Mouse (Mus musculus): ENCODE data around the gene Frrs1. TPM values are rescaled to one million over a fixed set of nuclear protein-coding genes. Genes with fewer than 3 reads are reported as not detected.

The Frrs1 gene
- total and polyA plus RNA-seq, 2 experiments from 2014 or later = 3.8 to 7.0 TPM

DNA sequence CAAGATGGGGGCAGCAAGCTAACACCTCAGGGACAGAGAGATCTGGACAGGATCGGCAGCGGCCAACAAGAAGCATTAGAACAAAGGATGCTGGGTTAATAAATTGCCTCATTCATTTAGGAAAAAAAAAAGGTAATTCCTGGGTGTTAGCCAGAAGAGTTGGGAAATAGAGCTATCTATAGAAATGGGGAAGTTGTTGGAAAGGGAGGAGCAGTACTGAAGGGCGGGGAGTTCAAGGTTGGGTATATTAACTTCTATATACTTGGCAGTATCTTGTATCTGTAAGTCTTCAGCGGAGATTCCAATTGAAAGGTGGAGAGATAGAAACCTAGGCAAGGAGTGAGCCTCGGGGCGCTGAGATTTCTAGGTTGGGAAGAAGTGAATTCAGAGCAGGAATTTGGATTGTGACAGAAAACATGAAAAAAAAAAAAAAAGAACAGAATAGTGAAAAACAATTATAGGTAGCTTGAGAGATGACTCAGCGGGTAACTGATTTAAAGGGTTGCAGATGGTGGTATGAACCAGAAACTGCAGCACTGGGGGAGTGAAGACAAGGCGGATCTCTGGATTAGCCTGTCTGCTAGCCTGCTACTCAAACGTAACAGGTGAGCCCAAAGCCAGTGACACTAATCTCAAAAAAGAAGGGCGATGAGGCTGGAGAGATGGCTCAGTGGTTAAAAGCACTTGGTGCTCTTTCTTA is 14.2 kb upstream of the Frrs1 start:
- TF ChIP-seq CTCF (IDR thresholded peaks at IDR 0.05) = no peak
- H3K36me3 ChIP-seq (ENCODE audit: insufficient read depth, low read length) = no peaks in the 10 kb centered on the region
- no peaks in the 10 kb centered on the region for H3K4me1 ChIP-seq (ENCODE audit: insufficient read depth, low read length)
- no peak overlapping the region for H3K27ac ChIP-seq (ENCODE audit: low read depth, low read length)
- H3K9ac ChIP-seq (replicated peaks; ENCODE audit: low read length, poor library complexity, severe bottlenecking) = no peak overlapping the region
- H3K4me3 ChIP-seq (ENCODE audit: low read depth, low read length) = no peak overlapping the region
- no peaks in the 10 kb centered on the region for H3K27me3 ChIP-seq (ENCODE audit: insufficient read depth, low read length)
- DNase-seq (ENCODE audit: low spot score) (no peak), ATAC-seq (ENCODE audit: low FRiP score) (no peak)
- WGBS = 89% methylated on average over 10 of the region's 10 CpGs
- H3K4me2 ChIP-seq (ENCODE audit: low read depth, low read length, poor library complexity, severe bottlenecking) = no peak overlapping the region
- no peaks in the 10 kb centered on the region for H3K9me3 ChIP-seq (ENCODE audit: low read length)

GRCm38 (mm10) chr3:116846084-116846483 is 13.2 kb upstream of the Frrs1 start:
- no peak for ATAC-seq (ENCODE audit: low FRiP score)
- Histone ChIP-seq H3K4me2 (ENCODE audit: low read depth, low read length, poor library complexity, severe bottlenecking) (no peak overlapping the region), H3K9ac (replicated peaks; ENCODE audit: low read length, poor library complexity, severe bottlenecking) (no peak overlapping the region), H3K27me3 (ENCODE audit: insufficient read depth, low read length) (no peaks in the 10 kb centered on the region), H3K4me3 (ENCODE audit: low read depth, low read length) (no peak overlapping the region), H3K36me3 (ENCODE audit: insufficient read depth, low read length) (no peaks in the 10 kb centered on the region), H3K9me3 (ENCODE audit: low read length) (no peaks in the 10 kb centered on the region), H3K4me1 (ENCODE audit: insufficient read depth, low read length) (no peaks in the 10 kb centered on the region), H3K27ac (ENCODE audit: low read depth, low read length) (no peak overlapping the region)
- DNase-seq (ENCODE audit: low spot score) = no peak
- 92% methylated on average over 4 of the region's 4 CpGs for WGBS
- TF ChIP-seq CTCF (IDR thresholded peaks at IDR 0.05) = no peak

DNA sequence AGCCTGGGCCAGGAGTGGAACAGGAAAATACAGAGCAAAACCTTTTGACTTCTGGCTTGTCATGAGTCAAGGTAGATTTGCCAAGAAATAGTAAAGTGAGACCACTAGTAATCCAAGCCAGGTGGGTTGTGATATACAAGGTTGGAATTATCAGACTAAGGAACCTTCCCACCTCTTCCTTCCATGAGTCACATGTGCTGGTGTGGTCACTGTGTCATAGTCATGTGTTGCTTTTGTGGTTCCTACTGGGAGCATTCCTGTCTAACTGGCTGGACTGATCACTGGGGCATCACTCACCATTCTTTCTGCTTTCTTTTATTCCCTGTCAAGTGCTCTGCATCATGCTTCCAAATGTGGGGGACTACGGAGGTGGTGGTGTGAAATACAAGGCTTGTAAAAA is 11.2 kb upstream of the Frrs1 start:
- no peaks in the 10 kb centered on the region for H3K4me1 ChIP-seq (ENCODE audit: insufficient read depth, low read length)
- WGBS = 90% methylated on average over 1 of the region's 1 CpGs
- DNase-seq (ENCODE audit: low spot score) (no peak), ATAC-seq (ENCODE audit: low FRiP score) (no peak)
- H3K4me2 ChIP-seq (ENCODE audit: low read depth, low read length, poor library complexity, severe bottlenecking) = no peak overlapping the region
- H3K4me3 ChIP-seq (ENCODE audit: low read depth, low read length) = no peak overlapping the region
- H3K9ac ChIP-seq (replicated peaks; ENCODE audit: low read length, poor library complexity, severe bottlenecking) = no peak overlapping the region
- H3K36me3 ChIP-seq (ENCODE audit: insufficient read depth, low read length) = no peaks in the 10 kb centered on the region
- H3K27me3 ChIP-seq (ENCODE audit: insufficient read depth, low read length) = no peaks in the 10 kb centered on the region
- no peaks in the 10 kb centered on the region for H3K9me3 ChIP-seq (ENCODE audit: low read length)
- no peak overlapping the region for H3K27ac ChIP-seq (ENCODE audit: low read depth, low read length)
- TF ChIP-seq CTCF (IDR thresholded peaks at IDR 0.05) = no peak

DNA sequence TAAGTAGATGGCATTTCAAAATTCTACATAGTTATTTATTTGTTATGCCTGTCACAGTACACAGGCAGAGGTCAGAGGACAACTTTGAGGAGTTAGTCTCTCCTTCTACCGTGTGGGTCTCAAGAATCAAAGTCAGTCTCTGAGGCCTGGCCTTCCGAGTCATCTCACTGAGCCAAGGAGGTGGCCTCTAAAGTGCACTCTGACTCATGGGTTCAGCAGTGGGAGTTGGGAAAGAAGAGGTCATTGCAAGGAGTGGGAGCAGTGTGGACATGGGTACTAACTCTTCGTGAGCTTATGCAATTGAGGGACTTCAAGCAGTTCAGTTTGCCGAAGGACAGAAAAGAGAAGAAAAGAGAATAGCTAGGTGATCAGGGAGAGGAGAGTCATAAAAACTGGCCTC is 10.3 kb upstream of the Frrs1 start:
- no peak for DNase-seq (ENCODE audit: low spot score)
- no peak for TF ChIP-seq CTCF (IDR thresholded peaks at IDR 0.05)
- H3K27ac ChIP-seq (ENCODE audit: low read depth, low read length) = no peak overlapping the region
- no peaks in the 10 kb centered on the region for H3K36me3 ChIP-seq (ENCODE audit: insufficient read depth, low read length)
- no peaks in the 10 kb centered on the region for H3K4me1 ChIP-seq (ENCODE audit: insufficient read depth, low read length)
- no peak overlapping the region for H3K9ac ChIP-seq (replicated peaks; ENCODE audit: low read length, poor library complexity, severe bottlenecking)
- no peak overlapping the region for H3K4me3 ChIP-seq (ENCODE audit: low read depth, low read length)
- ATAC-seq (ENCODE audit: low FRiP score) = no peak
- H3K4me2 ChIP-seq (ENCODE audit: low read depth, low read length, poor library complexity, severe bottlenecking) = no peak overlapping the region
- H3K27me3 ChIP-seq (ENCODE audit: insufficient read depth, low read length) = no peaks in the 10 kb centered on the region
- 92% methylated on average over 4 of the region's 4 CpGs for WGBS
- H3K9me3 ChIP-seq (ENCODE audit: low read length) = no peaks in the 10 kb centered on the region

- ATAC-seq (ENCODE audit: low FRiP score) = no peak
Measured at GRCm38 (mm10) chr3:116850376-116850775, 8.9 kb upstream of the Frrs1 start.

DNA sequence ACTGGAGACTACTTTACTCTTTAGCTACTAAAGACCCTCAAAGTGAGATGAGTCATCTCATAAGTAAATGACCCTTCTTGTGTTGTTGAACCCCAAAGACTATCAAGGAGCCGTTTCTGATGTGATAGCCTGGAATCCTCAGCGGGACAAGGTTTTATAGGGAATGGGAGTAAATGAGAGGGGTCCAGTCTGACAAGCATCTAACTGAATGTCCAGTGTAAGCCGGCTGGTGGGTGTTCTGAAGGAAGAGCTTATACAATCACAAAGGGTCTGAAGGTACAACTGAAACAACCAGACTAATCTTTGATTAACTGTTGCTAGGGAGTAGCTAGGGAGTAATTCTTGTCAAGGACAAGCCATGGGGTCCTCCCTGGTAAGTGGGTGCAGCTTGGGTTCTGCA is 6.8 kb upstream of the Frrs1 start:
- H3K27me3 ChIP-seq (ENCODE audit: insufficient read depth, low read length) = no peaks in the 10 kb centered on the region
- H3K9me3 ChIP-seq (ENCODE audit: low read length) = no peaks in the 10 kb centered on the region
- H3K4me2 ChIP-seq (ENCODE audit: low read depth, low read length, poor library complexity, severe bottlenecking) = no peak overlapping the region
- WGBS = 92% methylated on average over 3 of the region's 3 CpGs
- H3K27ac ChIP-seq (ENCODE audit: low read depth, low read length) = no peak overlapping the region
- H3K4me3 ChIP-seq (ENCODE audit: low read depth, low read length) = no peak overlapping the region
- ATAC-seq (ENCODE audit: low FRiP score) = no peak
- H3K36me3 ChIP-seq (ENCODE audit: insufficient read depth, low read length) = no peaks in the 10 kb centered on the region
- no peaks in the 10 kb centered on the region for H3K4me1 ChIP-seq (ENCODE audit: insufficient read depth, low read length)
- no peak overlapping the region for H3K9ac ChIP-seq (replicated peaks; ENCODE audit: low read length, poor library complexity, severe bottlenecking)
- DNase-seq (ENCODE audit: low spot score) = no peak
- TF ChIP-seq CTCF (IDR thresholded peaks at IDR 0.05) = no peak

More at GRCm38 (mm10) chr3:116850376-116850775, 8.9 kb upstream of the Frrs1 start:
- Histone ChIP-seq H3K4me2 (ENCODE audit: low read depth, low read length, poor library complexity, severe bottlenecking) (no peak overlapping the region), H3K27me3 (ENCODE audit: insufficient read depth, low read length) (no peaks in the 10 kb centered on the region), H3K36me3 (ENCODE audit: insufficient read depth, low read length) (no peaks in the 10 kb centered on the region), H3K4me1 (ENCODE audit: insufficient read depth, low read length) (no peaks in the 10 kb centered on the region), H3K9ac (replicated peaks; ENCODE audit: low read length, poor library complexity, severe bottlenecking) (no peak overlapping the region), H3K9me3 (ENCODE audit: low read length) (no peaks in the 10 kb centered on the region), H3K27ac (ENCODE audit: low read depth, low read length) (no peak overlapping the region), H3K4me3 (ENCODE audit: low read depth, low read length) (no peak overlapping the region)
- 68% methylated on average over 1 of the region's 1 CpGs for WGBS
- DNase-seq (ENCODE audit: low spot score) = no peak
- no peak for TF ChIP-seq CTCF (IDR thresholded peaks at IDR 0.05)
